Mouse (Mus musculus) cortical plate, adult 2 months (tissue): Measurements from ENCODE around the gene Olfr275.

ENCODE experiments used
- CTCF ChIP-seq: fragments of 200-500 bp; IDR thresholded peaks from 2 replicates; pipeline ENCODE4 v1.5.1; 2011; ENCODE audit warnings: mild to moderate bottlenecking, control low read depth, low read length; ENCODE audit not compliant: insufficient read depth; ENCODE audit errors: extremely low read depth
- POLR2A ChIP-seq: fragments of 200-500 bp; IDR thresholded peaks from 2 replicates; pipeline ENCODE4 v1.6.1; 2011; ENCODE audit warnings: mild to moderate bottlenecking, low read length, control low read depth; ENCODE audit not compliant: insufficient read depth; ENCODE audit errors: extremely low read depth

DNA sequence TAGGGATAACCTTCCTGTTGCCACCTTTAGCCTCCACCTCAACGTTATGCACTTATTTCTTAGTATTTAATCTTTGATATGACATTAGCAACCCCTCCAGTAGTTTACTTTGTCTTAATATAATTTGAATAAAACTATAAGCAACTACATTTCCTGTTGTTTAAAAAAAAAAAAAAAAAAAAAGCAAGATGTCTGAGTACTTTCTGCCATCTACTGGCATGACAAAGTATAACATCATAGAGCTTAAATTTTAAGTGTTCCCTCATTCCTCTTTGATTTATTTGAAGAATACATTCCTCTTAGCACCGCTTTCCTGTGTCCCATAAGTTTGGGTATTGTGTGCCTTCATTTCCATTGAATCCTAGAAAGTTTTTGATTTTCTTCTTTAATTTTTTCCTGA, 2.5 kb upstream of the Olfr275 start:
- TF ChIP-seq CTCF = no peak
- no peak for TF ChIP-seq POLR2A
